Mouse (Mus musculus) myocyte (in vitro differentiated cells): ENCODE measurements at regions not wholly inside any gene's neighbourhood (a gene's known extent, or its start where the extent isn't known, plus 50 kb on each side); places are given as distances from the start of the nearest gene placed in this dataset.

Experiments
- MAX ChIP-seq: IDR thresholded peaks from one replicate; pipeline ENCODE4 v1.6.1; 2011; ENCODE audit warnings: low read depth, mild to moderate bottlenecking, control low read depth
- POLR2A ChIP-seq: IDR thresholded peaks from one replicate; pipeline ENCODE4 v1.6.1; 2011; ENCODE audit warnings: low read depth, mild to moderate bottlenecking, control low read depth, moderate library complexity; ENCODE audit not compliant: insufficient read length
- USF1 ChIP-seq: IDR thresholded peaks from one replicate; pipeline ENCODE4 v1.6.1; 2011; ENCODE audit warnings: low read depth, mild to moderate bottlenecking, control low read depth, moderate library complexity

GRCm38 (mm10) chr19:27075019-27075418, 141.3 kb upstream of the Vldlr start:
- no peak for TF ChIP-seq MAX
- TF ChIP-seq USF1, result no peak
- TF ChIP-seq POLR2A, result no peak
